Mouse (Mus musculus) thymus, postnatal 14 days (tissue): ENCODE data around the gene Sp4.

Experiments used
- DNase-seq: peaks from one replicate; pipeline ENCODE4 v3.0.0; 2021

Gene Sp4

DNA sequence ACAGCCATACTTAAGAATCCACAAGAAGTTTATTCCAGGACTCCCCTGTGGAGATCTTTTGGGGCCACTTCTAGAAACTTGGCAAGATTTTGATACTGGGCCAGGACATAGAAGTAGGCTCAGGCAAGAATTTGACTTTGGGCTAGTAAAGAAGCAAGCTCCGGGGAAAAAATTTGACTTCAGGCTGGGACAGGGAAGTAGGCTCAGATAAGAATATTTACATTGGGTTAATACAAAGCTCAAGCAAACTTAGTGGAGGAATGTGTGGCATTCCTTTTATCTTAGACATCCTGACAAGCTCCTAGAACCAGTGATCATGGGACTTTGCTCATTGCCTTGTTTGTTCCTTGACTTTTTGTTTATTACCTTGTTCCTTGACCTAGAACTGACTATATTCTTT lies 37.4 kb downstream of the Sp4 start:
- DNase-seq, result no peak

- no peak for DNase-seq
Observed at GRCm38 (mm10) chr12:118255292-118255782, 45.9 kb downstream of the Sp4 start.

GRCm38 (mm10) chr12:118221182-118221581 lies 80.1 kb downstream of the Sp4 start:
- no peak for DNase-seq

DNA sequence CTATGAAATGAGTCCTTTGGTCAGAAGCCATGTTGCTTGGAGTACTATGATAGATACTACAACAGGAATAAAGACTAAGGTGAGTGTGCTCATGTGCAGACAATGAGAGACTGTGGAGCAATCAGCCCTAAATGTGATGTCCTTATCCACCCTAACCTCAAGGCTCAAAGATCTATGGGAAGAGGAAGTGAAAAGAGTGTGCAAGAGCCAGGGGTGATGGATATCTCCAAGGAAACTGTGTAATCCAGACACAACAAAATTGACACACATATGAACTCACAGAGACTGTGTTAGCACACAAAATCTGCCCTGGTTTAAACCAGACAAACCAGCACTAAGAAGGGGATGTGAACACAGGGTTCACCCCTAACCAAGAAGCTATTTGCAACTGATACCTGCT lies 81.2 kb downstream of the Sp4 start:
- DNase-seq, result no peak

DNA sequence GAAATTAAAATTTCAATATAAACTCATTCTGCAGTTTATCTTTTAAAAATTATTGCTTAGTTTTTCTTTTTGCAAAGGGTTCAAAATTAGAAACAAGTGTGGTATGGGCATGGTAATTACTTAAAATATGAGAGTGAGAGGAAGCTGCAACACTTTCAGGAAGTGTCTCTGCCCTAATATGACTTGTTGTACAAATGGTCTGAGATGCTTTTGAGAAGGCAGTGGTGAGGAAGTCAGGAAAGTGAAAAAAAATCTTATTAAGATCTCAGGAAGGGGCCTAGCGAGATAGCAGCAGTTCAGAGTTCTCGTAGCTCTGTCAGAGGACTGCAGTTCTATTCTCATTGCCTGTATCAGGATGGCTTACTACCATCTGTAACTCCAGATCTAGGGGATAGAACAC lies 89.1 kb downstream of the Sp4 start:
- DNase-seq, result no peak

DNA sequence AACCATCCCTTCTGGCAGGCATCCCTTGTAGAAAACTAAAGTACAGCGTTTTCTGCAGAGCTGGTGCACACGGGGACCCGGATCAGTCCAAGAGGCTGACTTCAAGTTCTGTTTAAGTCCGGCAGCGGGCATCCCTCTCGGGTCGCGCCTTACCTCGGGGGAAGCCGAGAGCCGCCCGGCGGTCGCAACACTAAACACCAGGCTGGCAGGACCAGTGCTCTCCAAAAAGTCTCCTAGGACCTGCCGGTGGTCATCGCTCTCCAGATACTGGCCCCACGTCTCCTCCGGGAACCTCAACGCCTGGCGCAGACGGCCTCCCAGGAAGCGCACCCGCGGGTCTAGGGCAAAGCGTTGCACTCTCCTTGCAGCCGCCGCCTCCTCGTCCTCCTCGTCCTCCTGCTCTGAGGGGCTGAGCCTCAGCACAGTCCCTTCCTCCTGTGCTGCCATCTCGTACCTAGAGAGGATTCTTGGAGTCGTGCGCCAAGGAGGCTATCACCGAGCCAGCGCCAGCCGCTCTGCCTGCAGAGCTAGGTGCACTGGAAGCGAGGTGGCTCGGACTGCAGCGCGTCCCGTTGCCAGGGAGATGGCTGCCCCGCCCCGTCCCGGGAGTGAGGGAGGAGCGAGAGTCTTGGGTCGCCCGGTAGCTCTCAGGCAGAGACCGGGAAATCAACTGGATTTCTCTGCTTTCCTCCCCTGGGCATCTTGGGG lies 102.7 kb downstream of the Sp4 start, which contains the start of gene Dnah11:
TSS of gene Dnah11 (minus strand) at position 658 of the 708 bp plus-strand sequence.
- peak; percentile 65 for DNase-seq

DNA sequence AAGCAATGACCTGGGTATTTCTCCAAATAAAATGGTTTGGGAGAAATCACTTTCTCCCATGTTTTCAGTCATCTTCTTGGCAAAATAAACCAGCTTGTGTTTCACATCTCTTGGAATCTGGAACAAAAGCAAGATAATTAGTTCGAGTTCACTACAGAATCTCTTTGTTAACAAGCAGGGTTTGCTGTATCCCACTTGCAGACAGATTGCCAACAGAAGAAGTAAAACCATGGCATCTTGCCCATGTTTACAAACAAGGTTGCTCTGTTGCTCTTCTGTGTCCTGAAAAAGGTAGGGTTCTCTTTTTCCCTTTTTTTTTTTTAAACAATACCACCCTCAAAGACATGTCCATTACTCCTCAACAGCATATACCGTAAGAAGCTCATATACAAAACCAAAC lies 104.7 kb downstream of the Sp4 start:
- DNase-seq, result no peak

- DNase-seq, result no peak
Observed at GRCm38 (mm10) chr12:118189535-118189934, 111.7 kb downstream of the Sp4 start.

- no peak for DNase-seq
Observed at GRCm38 (mm10) chr12:118187663-118188062, 113.6 kb downstream of the Sp4 start.

GRCm38 (mm10) chr12:118186881-118187489 lies 114.3 kb downstream of the Sp4 start:
- no peak for DNase-seq

DNA sequence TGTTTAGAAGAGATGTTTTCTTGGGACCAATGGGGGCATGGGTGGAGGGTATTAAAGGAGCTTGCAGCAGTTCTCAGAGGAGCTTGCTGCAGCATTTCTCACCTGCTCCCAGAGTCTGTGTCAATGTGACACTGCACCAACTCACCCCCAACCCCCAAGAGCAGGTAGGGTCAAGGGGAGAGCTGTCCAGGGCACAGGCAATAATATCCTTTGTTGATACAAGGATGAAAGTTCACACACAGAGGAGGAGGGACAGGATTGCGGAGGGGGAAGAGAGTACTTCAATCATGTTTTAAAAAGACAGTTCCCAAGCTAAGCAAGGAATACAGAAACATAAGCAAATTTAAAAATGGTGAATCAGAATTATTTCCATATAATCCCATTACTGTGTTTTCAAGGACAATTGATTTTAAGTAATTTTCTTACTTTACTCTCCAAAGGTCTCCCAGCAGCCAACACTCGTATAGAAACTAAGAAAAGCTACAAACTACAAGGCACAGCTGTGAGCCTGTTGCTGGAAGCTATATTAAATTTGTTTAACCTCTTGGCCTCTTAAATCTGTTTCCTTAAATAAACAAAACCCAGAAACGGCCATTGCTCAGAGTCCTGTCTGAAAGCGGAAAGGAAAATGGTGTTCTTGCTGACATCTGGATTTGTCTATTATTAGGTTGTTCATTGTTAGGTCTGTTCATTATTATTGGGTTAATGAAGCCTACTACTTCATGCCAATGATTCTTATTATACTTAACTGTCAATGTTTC lies 114.9 kb downstream of the Sp4 start:
- DNase-seq, result no peak
